Mouse (Mus musculus) right cerebral cortex, postnatal 14 days (tissue): ENCODE results near the gene Shank1.

Experiments
- DNase-seq: peaks from one replicate; pipeline ENCODE4 v3.0.0; 2022

Gene Shank1

GRCm38 (mm10) chr7:44304775-44305641, 5.0 kb upstream of the Shank1 start:
- DNase-seq = peak; percentile 97

- no peak for DNase-seq
Observed at GRCm38 (mm10) chr7:44305686-44306085, 4.4 kb upstream of the Shank1 start.

GRCm38 (mm10) chr7:44306516-44307240, 3.4 kb upstream of the Shank1 start, which contains the start of gene Clec11a:
TSS of gene Clec11a (minus strand) at chr7:44306902.
- DNase-seq = no peak

GRCm38 (mm10) chr7:44307261-44308020, 2.6 kb upstream of the Shank1 start:
- DNase-seq = no peak

GRCm38 (mm10) chr7:44310285-44310877, 328 bp downstream of the Shank1 start:
- no peak for DNase-seq

GRCm38 (mm10) chr7:44310878-44311712, 1.0 kb downstream of the Shank1 start:
- peak; percentile 77 for DNase-seq

GRCm38 (mm10) chr7:44311713-44312304, 1.8 kb downstream of the Shank1 start:
- DNase-seq = no peak

GRCm38 (mm10) chr7:44312484-44312883, 2.4 kb downstream of the Shank1 start:
- no peak for DNase-seq

- no peak for DNase-seq
Observed at GRCm38 (mm10) chr7:44317913-44318312, 7.9 kb downstream of the Shank1 start.

GRCm38 (mm10) chr7:44320886-44321285, 10.8 kb downstream of the Shank1 start:
- peak; percentile 77 for DNase-seq

- DNase-seq = no peak
Observed at GRCm38 (mm10) chr7:44322290-44322689, 12.2 kb downstream of the Shank1 start.

GRCm38 (mm10) chr7:44326614-44327013, 16.6 kb downstream of the Shank1 start:
- DNase-seq = no peak

- no peak for DNase-seq
Observed at GRCm38 (mm10) chr7:44332336-44332735, 22.3 kb downstream of the Shank1 start.

GRCm38 (mm10) chr7:44334139-44334538, 24.1 kb downstream of the Shank1 start:
- DNase-seq = no peak

GRCm38 (mm10) chr7:44335031-44335878, 25.2 kb downstream of the Shank1 start:
- DNase-seq = peak; percentile 68

GRCm38 (mm10) chr7:44336046-44337021, 26.3 kb downstream of the Shank1 start:
- peak; percentile 55 for DNase-seq

- no peak for DNase-seq
Observed at GRCm38 (mm10) chr7:44337121-44337849, 27.2 kb downstream of the Shank1 start.

GRCm38 (mm10) chr7:44340226-44340625, 30.2 kb downstream of the Shank1 start:
- no peak for DNase-seq
